8 mouse cellular contexts compared by ENCODE assay signal in the genomic region with DNA sequence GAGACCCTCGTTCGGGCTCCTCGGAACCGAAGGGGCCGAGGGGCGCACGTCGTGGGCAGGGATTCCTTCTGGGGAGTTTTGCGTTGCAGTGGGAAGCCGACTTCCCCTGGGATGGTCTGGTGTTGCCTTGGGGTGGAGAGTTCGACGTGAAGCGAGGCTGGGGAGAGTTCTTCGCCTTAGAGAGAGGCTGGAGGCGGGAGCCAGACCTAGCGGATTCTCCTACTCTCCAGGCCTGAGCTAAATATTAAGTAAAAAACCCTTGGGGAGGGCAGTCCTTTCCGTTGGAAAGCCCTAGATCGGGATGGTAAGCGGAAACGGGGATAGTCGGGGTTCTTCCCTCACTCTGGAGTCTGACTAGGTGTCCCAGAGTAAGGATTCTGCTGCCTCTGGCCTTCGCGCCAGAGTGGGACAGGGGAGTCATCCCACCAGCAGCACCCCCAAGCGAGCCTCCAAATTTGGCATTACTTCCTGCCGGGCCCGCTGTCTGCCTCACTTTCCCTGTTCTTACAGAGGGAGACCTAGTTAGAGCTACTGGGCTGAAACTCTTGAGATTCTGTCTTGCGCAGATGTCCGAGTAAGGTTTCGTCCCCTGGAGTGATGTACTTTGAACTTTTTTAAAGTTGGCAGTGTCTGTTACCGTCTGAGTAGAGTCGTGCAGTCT. TPM values are rescaled to one million over a fixed set of nuclear protein-coding genes. Genes with fewer than 3 reads are reported as not detected.
DNase-seq lines count a peak whose midpoint lies in the region; ATAC-seq and TF ChIP-seq lines count a peak whose summit lies in the region.

No protein-coding gene starts in this region.

- no peak for TF ChIP-seq CTCF in liver, adult 2 months (IDR thresholded peaks at IDR 0.05; ENCODE audit: low read depth, low read length)

- peaks cover 30% of the 10 kb centered on the region for H3K4me1 ChIP-seq in hindbrain, embryonic 14.5 days (replicated peaks; ENCODE audit: control insufficient read depth, insufficient read depth, low read length)
- peaks cover 8% of the 10 kb centered on the region; the same call in 1 of the 2 replicates for H3K4me1 ChIP-seq in liver, adult 2 months (ENCODE audit: control insufficient read depth, insufficient read depth, low read length)

- peak overlapping the region; percentile 97 for H3K4me2 ChIP-seq in hindbrain, embryonic 14.5 days (replicated peaks)
- peak overlapping the region; percentile 82 for H3K4me2 ChIP-seq in myocyte (ENCODE audit: low read depth)

- H3K9me3 ChIP-seq in hindbrain, embryonic 14.5 days (ENCODE audit: control insufficient read depth, low read length), result no peaks in the 10 kb centered on the region

- peak; percentile 5 for DNase-seq in ovary, postnatal 14 days (ENCODE audit: low spot score)
- no peak for DNase-seq in ovary, adult 18-20 months (ENCODE audit: low spot score)
- DNase-seq in adipocyte (ENCODE audit: low spot score), result peak; percentile 39
- DNase-seq in hindbrain, embryonic 14.5 days (ENCODE audit: low spot score), result peak; percentile 38
- peak; percentile 69 for DNase-seq in liver, adult 2 months (ENCODE audit: extremely low read depth, low read depth, low spot score)
- DNase-seq in frontal cortex, postnatal 10 days (ENCODE audit: low spot score in 2 of 2), result no peak

- 1% methylated on average over 31 of the region's 31 CpGs for WGBS in hindbrain, embryonic 14.5 days
- WGBS in liver, adult 2 months, result under 1% methylated on average over 31 of the region's 31 CpGs

- H3ac ChIP-seq in myocyte (ENCODE audit: control insufficient read depth, insufficient read length), result peak overlapping the region; percentile 36

- peak overlapping the region; percentile 87 for H3K27ac ChIP-seq in hindbrain, embryonic 14.5 days
- peak overlapping the region; percentile 77 for H3K27ac ChIP-seq in liver, adult 2 months (replicated peaks; ENCODE audit: insufficient read depth, low read depth, low read length)

- H3K27me3 ChIP-seq in hindbrain, embryonic 14.5 days (ENCODE audit: control insufficient read depth, insufficient read depth, low read length), result no peaks in the 10 kb centered on the region
- no peaks in the 10 kb centered on the region for H3K27me3 ChIP-seq in liver, adult 2 months (ENCODE audit: control insufficient read depth, insufficient read depth, low read length)
- H3K27me3 ChIP-seq in myocyte (ENCODE audit: control insufficient read depth, insufficient read depth, insufficient read length), result no peaks in the 10 kb centered on the region

- H3K9ac ChIP-seq in hindbrain, embryonic 14.5 days, result peak overlapping the region; percentile 92
- peak overlapping the region; percentile 95 for H3K9ac ChIP-seq in liver, adult 2 months (ENCODE audit: low read depth, low read length)

- no peaks in the 10 kb centered on the region; the same call in 1 of the 2 replicates for H3K36me3 ChIP-seq in hindbrain, embryonic 14.5 days (replicated peaks; ENCODE audit: control insufficient read depth, insufficient read depth)
- no peaks in the 10 kb centered on the region for H3K36me3 ChIP-seq in liver, adult 2 months (ENCODE audit: control insufficient read depth, insufficient read depth, low read length)
- H3K36me3 ChIP-seq in myocyte (ENCODE audit: control insufficient read depth, insufficient read depth), result no peaks in the 10 kb centered on the region

- no peak for TF ChIP-seq POLR2A in liver, adult 2 months (IDR thresholded peaks at IDR 0.05; ENCODE audit: extremely low read depth, insufficient read depth, low read length)
- TF ChIP-seq POLR2A in myocyte (IDR thresholded peaks at IDR 0.05; ENCODE audit: insufficient read length, low read depth), result no peak

- peak overlapping the region; percentile 90 for H3K4me3 ChIP-seq in hindbrain, embryonic 14.5 days (replicated peaks; ENCODE audit: low read length)
- H3K4me3 ChIP-seq in liver, adult 2 months (ENCODE audit: insufficient read depth, low read depth, low read length), result peak overlapping the region; percentile 90
- peak overlapping the region; percentile 98 for H3K4me3 ChIP-seq in myocyte

- peak; percentile 11; the same call in 1 of the 2 replicates for ATAC-seq in erythroid progenitor cell, adult 5-6 weeks (replicated peaks; ENCODE audit: low FRiP score, poor library complexity, severe bottlenecking)
- ATAC-seq in hindbrain, embryonic 14.5 days (ENCODE audit: low FRiP score), result no peak

- H3K79me2 ChIP-seq in liver, adult 2 months (ENCODE audit: control insufficient read depth, insufficient read depth, low read length), result peaks cover 31% of the 10 kb centered on the region; the same call in 1 of the 2 replicates
- peaks cover 76% of the 10 kb centered on the region for H3K79me2 ChIP-seq in myocyte (ENCODE audit: control insufficient read depth, insufficient read depth)

TF ChIP-seq in myocyte, 11 proteins besides CTCF, POLR2A, EP300 and RAD21:
- no peak for TF ChIP-seq CEBPB (IDR thresholded peaks at IDR 0.05; ENCODE audit: insufficient read depth, poor library complexity, severe bottlenecking)
- TF ChIP-seq TCF12 (IDR thresholded peaks at IDR 0.05; ENCODE audit: insufficient read depth, poor library complexity, severe bottlenecking), result no peak
- TF ChIP-seq SRF (IDR thresholded peaks at IDR 0.05; ENCODE audit: control insufficient read depth, insufficient read length, low read depth), result peak; percentile 94
- TF ChIP-seq REST (IDR thresholded peaks at IDR 0.05; ENCODE audit: insufficient read depth, insufficient read length), result no peak
- TF ChIP-seq E2F4 (IDR thresholded peaks at IDR 0.05; ENCODE audit: insufficient read depth), result no peak

RNA-seq across cellular contexts. Expression of gene Fam192a, which starts 0.8 kb away (rescaled TPM):
- 18.0 and 20.1 TPM in 2 replicates for total RNA-seq in erythroid progenitor cell, adult 5-6 weeks (2015; ENCODE audit: low replicate concordance)
- total RNA-seq in erythroid progenitor cell, adult 5-6 weeks (2017; ENCODE audit: low replicate concordance), result 37.7 and 66.1 TPM in 2 replicates
- 75.7 and 82.7 TPM in 2 replicates for polyA plus RNA-seq in hindbrain, embryonic 14.5 days (2014; fragmentation: Nextera tagmentation; extraction: Ambion mirVana)
- total RNA-seq in liver, adult 2 months (2014; rRNA removed), result 9.0 and 9.3 TPM in 2 replicates
- 10.1 and 12.2 TPM in 2 replicates for polyA plus RNA-seq in liver, adult 2 months (2012; rRNA removed)
- 24.2 TPM for polyA plus RNA-seq in myocyte (2012; fragmentation: generic; extraction: Trizol)

RNA-seq across cellular contexts. Expression of gene Rspry1, which starts 0.9 kb away (rescaled TPM):
- total RNA-seq in erythroid progenitor cell, adult 5-6 weeks (2015; ENCODE audit: low replicate concordance), result 18.7 and 23.5 TPM in 2 replicates
- total RNA-seq in erythroid progenitor cell, adult 5-6 weeks (2017; ENCODE audit: low replicate concordance), result 29.0 and 35.3 TPM in 2 replicates
- 44.8 and 46.5 TPM in 2 replicates for polyA plus RNA-seq in hindbrain, embryonic 14.5 days (2014; fragmentation: Nextera tagmentation; extraction: Ambion mirVana)
- 21.4 and 22.0 TPM in 2 replicates for total RNA-seq in liver, adult 2 months (2014; rRNA removed)
- 5.6 and 5.7 TPM in 2 replicates for polyA plus RNA-seq in liver, adult 2 months (2012; rRNA removed)
- polyA plus RNA-seq in myocyte (2012; fragmentation: generic; extraction: Trizol), result 7.4 TPM

Comparison
In these comparisons a context has a peak if more than half of its experiments do, and no peak if none do; other contexts are left out.
1. DNase-seq: peak in ovary, postnatal 14 days (single experiment), adipocyte (single experiment), hindbrain, embryonic 14.5 days (single experiment) and liver, adult 2 months (single experiment); none in ovary, adult 18-20 months (single experiment) and frontal cortex, postnatal 10 days (0 of 2).
2. Peak in every context shown above with its lines, with median percentiles within 50 percentile points of each other: H3K4me3 ChIP-seq.